Mouse (Mus musculus) neutrophil, adult 83 days (primary cell): Measurements from ENCODE around the gene Mei1. TPM values are rescaled to one million over a fixed set of nuclear protein-coding genes. Genes with fewer than 3 reads are reported as not detected.

Source experiments
- total RNA-seq, 2 experiments: library from RNA; stranded (reverse); gene quantifications; one replicate each; pipeline ENCODE4 v1.2.4; 2023

The Mei1 gene
- under 1 TPM; 0.11 to 0.18 TPM for total RNA-seq

DNA sequence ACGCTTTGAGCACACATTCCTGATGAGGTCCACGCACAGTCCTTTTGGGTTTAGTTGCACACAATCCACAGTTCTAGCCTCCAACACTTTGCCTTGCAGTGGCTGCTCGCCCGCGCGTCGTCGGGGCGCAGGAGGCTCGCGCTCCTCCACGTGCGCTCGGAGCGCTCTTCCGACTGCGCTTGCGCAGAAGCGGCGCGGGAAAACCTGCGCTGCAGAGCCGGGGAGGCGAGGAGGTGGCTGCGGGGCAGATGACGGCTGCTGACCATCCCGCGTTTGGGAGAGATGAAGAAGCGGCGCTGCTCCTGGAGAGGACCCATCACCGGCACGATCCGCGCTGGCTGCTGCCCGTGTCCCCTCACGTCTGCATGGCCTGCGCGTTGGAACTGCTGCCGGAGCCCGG lies at the start of gene Mei1:
Gene Mei1, plus strand, starts transcription at position 99 of the 400 bp plus-strand sequence.

DNA sequence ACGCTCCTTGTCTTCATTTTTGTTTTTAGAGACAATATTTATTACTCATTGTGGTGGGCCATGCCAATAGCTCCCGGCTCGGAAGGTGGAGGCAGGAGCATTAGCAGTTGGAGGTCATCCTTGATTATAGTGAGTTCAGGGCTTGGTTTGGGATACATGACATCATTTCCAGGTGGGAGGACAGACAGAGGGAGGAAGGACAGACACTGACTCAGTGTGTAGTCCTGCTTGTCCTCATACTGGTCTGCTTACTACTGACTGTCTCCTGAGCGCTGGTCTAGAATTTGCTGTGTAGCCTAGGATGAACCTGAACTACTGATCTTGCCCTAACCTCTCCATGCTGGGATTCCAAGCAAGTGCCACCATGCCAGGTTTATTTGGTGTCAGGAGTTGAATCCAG lies 36.0 kb upstream of the Mei1 start, which contains the start of gene Desi1:
Gene Desi1, minus strand, starts transcription at position 101 of the 400 bp plus-strand sequence.

DNA sequence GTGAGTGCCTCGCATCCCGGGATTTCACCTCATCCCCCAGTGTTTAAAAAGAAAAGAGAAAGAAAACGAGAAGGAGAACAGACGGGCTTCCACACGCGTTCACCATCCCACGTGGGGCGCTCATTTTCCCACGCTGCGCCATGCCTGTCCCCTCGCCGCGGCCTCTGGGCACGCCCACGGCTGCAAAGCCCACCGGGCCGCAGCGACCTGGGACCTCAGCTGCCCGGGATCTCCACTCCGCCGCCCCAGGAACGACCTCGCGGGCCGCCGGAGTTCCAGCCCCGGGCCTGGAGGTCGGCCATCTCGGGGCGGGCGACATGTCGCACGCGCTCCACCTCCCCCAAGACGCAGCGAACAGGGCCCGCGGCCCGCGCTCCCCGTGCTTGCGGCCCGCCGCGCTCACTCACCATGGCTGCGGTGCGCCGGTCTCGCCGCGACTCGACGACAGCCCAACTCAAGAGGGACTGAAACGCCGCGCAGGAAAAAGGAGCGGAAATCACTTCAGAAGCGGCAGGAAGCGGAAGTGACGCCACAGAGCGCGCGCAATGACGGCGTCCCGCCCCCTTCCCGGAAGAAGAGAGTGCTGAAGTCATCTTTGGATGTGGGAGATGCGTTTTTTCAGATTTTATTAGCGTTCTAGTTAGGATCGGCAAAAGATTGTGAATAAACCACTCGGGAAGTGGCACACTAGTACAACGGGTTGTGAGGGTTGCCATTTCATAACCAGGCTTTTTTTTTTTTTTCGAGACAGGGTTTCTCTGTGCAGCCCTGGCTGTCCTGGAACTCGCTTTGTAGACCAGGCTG lies 22.5 kb upstream of the Mei1 start, which contains the start of gene Snu13:
Gene Snu13, minus strand, starts transcription at position 519 of the 804 bp plus-strand sequence.

DNA sequence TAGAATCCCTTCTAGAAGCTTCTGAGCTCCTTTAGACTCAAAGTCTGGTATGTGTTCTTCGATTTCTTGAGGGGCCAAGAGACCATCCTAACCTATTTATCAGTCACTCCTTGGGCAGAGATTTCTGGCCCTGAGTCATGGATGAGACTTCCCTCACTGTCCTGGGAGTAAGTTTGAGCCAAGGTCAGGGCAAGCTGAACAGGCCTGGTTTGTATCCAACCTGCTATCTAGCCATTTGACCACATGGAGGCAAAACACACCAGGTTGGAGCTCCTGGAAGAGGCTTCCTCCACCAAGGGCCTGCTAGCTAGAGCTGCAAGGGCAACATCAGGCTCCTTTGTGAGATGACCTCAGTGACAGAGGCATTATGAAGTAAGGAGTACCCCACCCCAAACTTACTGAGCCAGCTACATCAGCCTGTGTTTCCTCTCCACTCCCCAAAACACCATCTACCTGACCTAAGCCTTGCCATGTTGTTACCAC lies 11.0 kb upstream of the Mei1 start, which contains the start of gene 4930407I10Rik:
Gene 4930407I10Rik, plus strand, starts transcription at position 433 of the 483 bp plus-strand sequence.

DNA sequence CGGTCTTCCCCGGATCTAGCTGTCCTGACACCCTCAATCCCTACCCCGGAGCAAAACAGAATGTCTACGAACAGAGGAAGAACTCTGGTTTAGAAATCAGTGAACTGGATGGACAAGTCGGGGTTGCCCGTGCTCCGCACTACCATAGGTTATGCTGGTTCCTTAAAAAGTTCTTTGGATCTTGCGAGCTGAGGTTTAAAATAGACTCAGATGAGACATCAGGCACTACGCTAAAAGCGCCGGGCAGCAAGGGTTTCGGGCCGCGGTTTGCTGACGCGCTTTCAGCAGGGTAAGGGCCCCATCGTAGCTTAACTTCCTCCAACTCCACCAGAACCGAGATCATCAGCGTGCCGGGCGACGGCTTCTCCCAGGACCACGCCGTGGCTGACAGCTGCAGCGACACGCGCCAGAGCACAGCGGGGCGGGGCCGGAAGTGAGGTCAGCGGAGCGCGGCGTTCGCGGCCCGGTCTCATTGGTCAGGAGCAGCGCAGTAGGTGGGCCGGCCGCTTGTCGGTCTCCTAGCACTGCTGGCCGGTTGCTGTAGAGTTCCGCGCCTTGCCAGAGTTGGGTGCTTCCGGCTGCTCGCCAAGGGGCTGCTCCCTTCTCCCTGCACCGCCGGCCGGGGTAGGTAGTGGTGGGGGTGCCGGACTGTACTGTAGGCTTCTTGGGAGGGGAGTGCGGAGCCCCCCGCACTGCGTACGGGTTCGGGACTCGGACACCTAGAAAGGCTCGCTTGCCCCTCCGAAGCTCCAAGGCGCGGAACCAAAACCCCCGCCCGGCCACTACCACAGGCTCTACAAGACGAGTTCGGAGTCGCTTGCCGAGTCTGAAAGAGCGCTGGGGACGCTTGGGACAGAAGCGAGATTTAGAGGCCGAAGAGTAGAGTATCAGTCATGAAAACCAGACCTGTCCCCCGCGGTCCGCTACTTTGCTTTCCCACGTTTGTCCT lies 57.9 kb downstream of the Mei1 start, which contains the start of gene Ccdc134:
Gene Ccdc134, plus strand, starts transcription at position 497 of the 949 bp plus-strand sequence.

DNA sequence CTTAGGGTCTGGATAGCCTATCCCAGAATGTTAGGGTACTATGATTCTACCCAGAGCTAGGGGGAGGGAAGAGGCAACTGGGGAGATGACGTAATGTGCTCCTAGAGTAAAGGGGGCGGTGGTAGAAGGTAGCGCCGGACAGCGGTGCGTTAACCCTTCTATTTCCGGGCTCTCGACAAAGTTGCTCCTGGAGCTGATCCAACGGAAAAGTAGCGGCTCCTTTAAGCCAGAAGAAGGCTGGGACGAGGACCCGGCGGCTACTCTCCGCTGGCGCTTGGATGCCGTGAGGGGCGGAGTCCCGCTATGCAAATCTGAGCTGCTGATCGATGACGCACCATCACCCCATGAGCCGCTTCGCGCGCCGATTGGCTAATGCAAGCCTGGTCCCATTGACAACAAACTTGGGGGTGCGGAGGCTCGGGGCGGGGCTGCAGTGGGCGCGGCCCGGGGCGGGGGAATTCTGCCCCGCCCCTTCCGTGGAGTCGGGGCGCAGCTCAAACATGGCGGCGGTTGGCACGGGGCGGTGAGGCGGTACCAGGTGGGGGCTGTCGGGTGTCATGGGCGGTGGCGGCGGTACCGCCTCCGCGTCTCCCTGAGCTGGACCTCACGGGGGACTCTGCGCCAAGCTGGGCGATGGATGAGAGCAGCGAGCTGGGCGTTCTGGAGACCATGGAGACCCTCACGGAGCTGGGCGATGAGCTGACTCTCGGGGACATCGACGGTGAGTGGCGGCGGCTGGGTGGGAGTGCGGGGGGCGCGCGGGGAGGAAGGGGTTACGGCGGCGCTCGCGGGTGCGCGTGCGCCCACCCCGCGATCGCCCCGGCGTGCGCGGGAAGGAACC lies 77.2 kb downstream of the Mei1 start, which contains the start of gene Srebf2:
Gene Srebf2, plus strand, starts transcription at position 412 of the 841 bp plus-strand sequence.

Other genes with a start within 250 kb of the Mei1 start
- gene Tob2, start 211.2 kb upstream of the Mei1 start, total RNA-seq: 10 to 100 TPM; 38.2 to 38.7 TPM
- gene Phf5a, start 198.1 kb upstream of the Mei1 start, total RNA-seq: 10 to 100 TPM; 38.0 to 51.5 TPM
- gene Aco2, start 197.7 kb upstream of the Mei1 start, total RNA-seq: 10 to 100 TPM; 79.6 to 98.5 TPM
- gene Polr3h, start 143.8 kb upstream of the Mei1 start, total RNA-seq: 1 to 10 TPM; 5.6 to 6.1 TPM
- gene Csdc2, start 133.2 kb upstream of the Mei1 start, total RNA-seq: not detected
- gene Pmm1, start 109.1 kb upstream of the Mei1 start, total RNA-seq: 10 to 100 TPM; 33.5 to 41.0 TPM
- gene 1700029P11Rik, start 89.5 kb upstream of the Mei1 start, total RNA-seq: not detected
- gene Xrcc6, start 82.2 kb upstream of the Mei1 start, total RNA-seq: 10 to 100 TPM; 23.1 to 24.6 TPM
- 10 to 100 TPM; 22.3 to 23.0 TPM for gene Desi1, start 36.1 kb upstream of the Mei1 start, total RNA-seq
- 10 to 100 TPM; 46.9 to 48.5 TPM for gene Snu13, start 22.4 kb upstream of the Mei1 start, total RNA-seq
- not detected for gene 4930407I10Rik, start 10.8 kb upstream of the Mei1 start, total RNA-seq
- gene Ccdc134, start 57.9 kb downstream of the Mei1 start, total RNA-seq: 10 to 100 TPM in 1 of 2 experiments, 1 to 10 TPM in 1; 9.4 to 12.5 TPM
- gene Srebf2, start 77.2 kb downstream of the Mei1 start, total RNA-seq: 10 to 100 TPM; 56.0 to 67.1 TPM
- under 1 TPM in 1 of 2 experiments, not detected in 1; 0.31 TPM for gene Shisa8, start 142.8 kb downstream of the Mei1 start, total RNA-seq
- gene Tnfrsf13c, start 154.4 kb downstream of the Mei1 start, total RNA-seq: 1 to 10 TPM; 1.2 to 2.0 TPM
- 10 to 100 TPM; 11.3 to 21.3 TPM for gene Cenpm, start 174.8 kb downstream of the Mei1 start, total RNA-seq
- gene 1500009C09Rik, start 182.4 kb downstream of the Mei1 start, total RNA-seq: not detected
- gene Sept3, start 204.9 kb downstream of the Mei1 start, total RNA-seq: not detected
- under 1 TPM in 1 of 2 experiments, not detected in 1; 0.39 TPM for gene Wbp2nl, start 229.0 kb downstream of the Mei1 start, total RNA-seq